ENCODE assay signal across 8 mouse cellular contexts in genomic region chr16:11253898-11254722, GRCm38 (mm10). TPM values are rescaled to one million over a fixed set of nuclear protein-coding genes. Genes with fewer than 3 reads are reported as not detected.
DNase-seq lines count a peak whose midpoint lies in the region; ATAC-seq lines count a peak whose summit lies in the region.

Gene Gspt1, minus strand, starts transcription at chr16:11254325.

- peak; percentile 98 for DNase-seq in adipocyte (ENCODE audit: low spot score)
- peak; percentile 98 for DNase-seq in embryo, embryonic 10 days (ENCODE audit: low spot score)
- DNase-seq in gastrocnemius, postnatal 10 days, result peak; percentile 96
- DNase-seq in induced T-regulatory cell, adult 2 months (ENCODE audit: low read depth), result peak; percentile 98
- DNase-seq in left cerebral cortex, adult 9 months (ENCODE audit: low spot score in 2 of 2), result peak; percentile 98 to 99
- DNase-seq in right cerebral cortex, postnatal 14 days, result peak; percentile 98
- DNase-seq in urinary bladder, postnatal 36 days (ENCODE audit: low spot score in 2 of 2), result peak; percentile 97 to 99

- peak; percentile 95 for ATAC-seq in megakaryocyte progenitor cell, adult 5-6 weeks (replicated peaks; ENCODE audit: poor library complexity)

RNA-seq across cellular contexts. Expression of gene Gspt1, which starts in this region (rescaled TPM):
- 10 to 100 TPM; 69.9 to 73.9 TPM for total RNA-seq in gastrocnemius, postnatal 10 days (2021)
- total RNA-seq in megakaryocyte progenitor cell, adult 5-6 weeks (2015), result 652 and 687 TPM in 2 replicates
- 154 and 166 TPM in 2 replicates for total RNA-seq in megakaryocyte progenitor cell, adult 5-6 weeks (2017)

Comparison
In these comparisons a context has a peak if more than half of its experiments do, and no peak if none do; other contexts are left out.
1. Peak in every context shown above with its lines: DNase-seq and ATAC-seq.